Mouse (Mus musculus) ES-CJ7 (cell line): Measurements from ENCODE around the gene Acot4.
"Not testable (repeated sequence)": the region's sequence is repeated elsewhere in the genome, so short reads cannot be mapped to it uniquely, and the experiment has no call there.

Source experiments
- DNase-seq: peaks from one replicate; pipeline ENCODE4 v3.0.0; 2011; ENCODE audit warnings: low read depth, low spot score

Acot4 gene

DNA sequence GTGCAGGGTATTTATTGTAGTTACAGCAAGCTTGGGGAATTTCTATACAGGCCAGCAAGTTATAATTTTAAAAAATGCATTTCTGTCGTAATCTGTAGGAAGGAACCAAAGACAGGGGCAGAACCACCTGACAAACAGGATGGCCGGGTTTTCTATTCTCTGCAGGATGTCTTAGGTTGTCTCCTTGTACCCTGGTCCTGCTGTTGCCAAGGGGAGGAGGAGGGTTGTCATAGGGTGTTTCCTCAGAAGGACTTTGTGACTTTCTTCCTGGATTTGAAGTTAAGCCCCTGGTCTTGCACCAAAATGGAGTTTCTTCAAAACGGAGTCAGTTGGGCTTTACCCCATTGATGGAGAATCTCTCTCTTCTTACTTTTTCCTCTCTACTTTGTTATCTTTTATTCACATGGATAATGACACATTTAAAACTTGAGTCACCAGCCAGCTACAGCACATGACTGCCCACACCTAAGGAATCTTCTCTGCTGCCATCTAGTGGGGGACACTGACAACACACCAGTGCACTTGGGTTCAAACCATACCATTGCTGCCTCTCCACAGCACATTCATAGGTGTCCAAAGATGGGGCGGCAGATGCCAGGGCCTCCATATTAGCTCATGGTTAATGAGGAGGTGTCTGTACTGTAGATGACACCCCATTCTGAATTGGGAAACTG lies 7.4 kb upstream of the Acot4 start:
- peak; percentile 57 for DNase-seq

DNA sequence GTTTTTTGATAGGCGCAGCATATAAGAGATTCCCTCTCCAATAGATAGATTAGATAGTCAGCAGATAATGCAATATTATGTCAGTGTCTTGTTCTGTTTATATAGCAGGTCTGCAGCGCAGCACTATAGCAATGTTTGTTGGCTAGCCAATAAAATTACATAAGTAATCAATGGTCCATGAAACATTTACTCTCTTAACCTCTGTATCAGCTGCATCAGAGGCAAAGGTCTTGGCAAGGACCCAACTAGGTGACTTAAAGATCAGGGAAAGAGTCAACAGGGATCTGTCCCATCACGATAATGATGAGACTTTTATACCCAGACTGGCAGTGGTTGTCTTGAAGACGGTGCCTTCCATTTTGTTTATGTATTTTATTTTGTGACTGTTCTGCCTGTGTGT lies 5.3 kb upstream of the Acot4 start:
- no peak for DNase-seq

DNA sequence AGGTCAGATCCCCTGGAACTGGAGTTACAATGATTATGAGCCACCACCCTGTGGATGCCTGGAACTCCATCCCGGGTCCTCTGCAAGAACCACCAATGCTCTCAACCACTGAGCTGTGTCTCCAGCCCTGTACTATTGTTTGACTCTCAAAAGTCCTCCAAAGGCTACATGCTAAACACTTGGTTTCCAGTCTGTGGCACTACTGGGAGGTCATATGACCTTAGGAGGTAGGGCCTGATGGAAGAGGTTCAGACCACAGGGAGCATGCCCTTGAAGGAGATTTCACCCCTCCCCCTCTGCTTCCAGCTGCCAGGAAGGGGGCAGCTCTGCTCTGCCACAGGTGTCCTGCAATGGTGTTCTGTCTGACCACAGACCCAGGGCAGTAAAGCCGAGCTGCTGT lies 4.9 kb upstream of the Acot4 start:
- peak; percentile 27 for DNase-seq

DNA sequence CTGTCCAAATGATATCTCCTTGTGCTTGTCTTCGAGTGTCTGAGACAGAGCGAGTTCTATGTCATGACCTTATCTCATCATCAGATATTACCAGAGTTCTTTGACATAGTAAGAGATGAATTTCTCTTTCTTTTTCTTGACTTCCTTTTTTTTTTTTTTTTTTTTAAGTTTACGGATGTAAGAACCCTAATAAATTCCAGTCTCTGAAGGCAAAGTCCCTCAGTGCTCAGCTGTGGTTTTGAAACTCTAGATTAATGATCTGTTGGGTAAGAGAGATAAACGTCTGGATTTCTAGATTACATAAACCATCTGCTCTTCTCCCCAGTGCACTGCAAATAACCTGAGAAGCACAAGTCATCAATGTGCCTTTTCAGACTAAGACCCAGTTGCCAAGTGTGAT lies 4.1 kb upstream of the Acot4 start:
- no peak for DNase-seq

DNA sequence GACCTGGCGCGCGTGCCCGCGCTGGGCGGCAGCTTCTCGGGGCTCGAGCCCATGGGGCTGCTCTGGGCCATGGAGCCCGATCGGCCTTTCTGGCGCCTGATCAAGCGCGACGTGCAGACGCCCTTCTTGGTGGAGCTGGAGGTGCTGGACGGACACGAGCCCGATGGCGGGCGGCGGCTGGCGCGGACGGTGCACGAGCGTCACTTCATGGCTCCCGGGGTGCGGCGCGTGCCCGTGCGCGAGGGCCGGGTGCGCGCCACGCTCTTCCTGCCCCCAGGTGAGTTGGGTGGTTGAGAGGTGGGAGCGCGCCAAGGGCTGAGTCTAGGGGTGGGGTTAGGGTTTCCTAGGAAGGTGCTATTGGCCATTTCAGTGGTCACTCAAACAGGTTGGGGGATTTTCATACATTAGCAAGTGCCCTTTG lies 522 bp downstream of the Acot4 start, which contains the start of gene Gm49366:
Gm49366 (plus strand) TSS at position 245 of the 421 bp plus-strand sequence.
- DNase-seq = peak; percentile 75

DNA sequence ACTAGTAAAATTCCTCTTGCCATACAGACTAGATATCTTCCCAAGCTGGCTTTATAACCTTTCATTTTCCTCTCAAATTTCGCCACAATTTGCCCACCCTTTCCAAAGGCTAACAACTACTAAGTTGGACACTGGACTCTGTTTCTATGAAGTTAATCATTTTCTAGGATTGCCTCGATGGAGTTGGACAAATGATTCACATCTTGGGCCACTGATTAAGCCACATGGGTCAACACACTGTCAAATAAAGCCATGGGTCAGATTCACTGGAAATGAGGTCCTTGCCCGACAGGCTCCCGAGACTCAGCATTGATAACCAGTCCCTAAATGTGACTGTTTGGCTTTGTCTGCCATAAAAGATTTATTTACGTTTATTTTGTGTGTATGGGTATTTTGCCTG lies 4.1 kb downstream of the Acot4 start:
- no peak for DNase-seq

DNA sequence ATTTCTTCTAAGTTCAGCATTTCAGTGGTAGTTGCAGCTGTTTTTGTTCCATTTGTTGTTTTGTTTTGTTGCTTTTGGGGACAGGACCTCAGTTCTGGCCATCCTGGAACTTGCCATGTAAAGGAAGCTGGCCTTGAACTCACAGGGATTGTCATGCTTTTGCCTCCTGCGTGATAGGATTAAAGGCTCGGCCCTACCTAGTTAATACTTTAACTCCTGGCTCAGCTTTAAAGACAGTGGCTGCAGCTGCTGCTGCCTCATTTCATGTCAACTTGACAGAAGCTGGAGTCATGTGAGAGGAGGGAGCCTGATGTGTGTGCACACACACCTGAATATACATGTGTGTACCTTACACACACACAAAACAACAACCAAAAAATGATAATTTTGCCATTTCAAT lies 5.9 kb downstream of the Acot4 start:
- no peak for DNase-seq

DNA sequence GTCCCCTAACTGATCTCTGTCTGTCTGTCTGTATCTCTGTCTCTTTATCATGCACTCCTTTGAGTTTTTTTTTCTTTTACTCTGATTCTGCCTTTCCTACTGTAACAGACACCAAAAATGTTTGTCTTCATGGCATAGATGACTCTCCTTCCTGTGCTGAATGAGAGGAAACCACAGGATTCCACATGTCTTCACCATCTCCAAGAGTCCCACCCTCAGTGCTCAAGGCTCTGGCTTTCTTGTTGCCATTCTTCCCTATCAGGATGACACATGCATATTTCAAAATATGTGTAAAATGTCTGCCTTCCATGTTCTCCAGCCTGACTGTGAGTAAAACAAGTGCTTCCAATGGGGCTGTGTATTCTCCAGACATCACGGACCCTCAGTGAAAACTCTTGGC lies 8.7 kb downstream of the Acot4 start:
- no peak for DNase-seq

DNA sequence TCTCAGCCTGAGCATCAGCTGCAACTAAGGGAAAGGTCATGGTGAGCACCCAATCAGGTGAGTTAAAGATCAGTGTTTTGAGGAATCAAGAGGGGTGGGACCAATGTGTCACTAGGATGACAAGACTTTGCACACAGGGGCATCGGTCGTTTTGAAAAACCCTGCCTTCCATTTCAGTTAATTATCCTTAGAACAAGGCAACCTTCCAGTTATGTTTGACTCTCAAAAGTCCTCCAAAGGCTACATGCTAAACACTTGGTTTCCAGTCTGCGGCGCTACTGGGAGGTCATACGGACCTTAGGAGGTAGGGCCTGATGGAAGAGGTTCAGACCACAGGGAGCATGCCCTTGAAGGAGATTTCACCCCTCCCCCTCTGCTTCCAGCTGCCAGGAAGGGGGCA lies 12.6 kb downstream of the Acot4 start:
- DNase-seq = not testable (repeated sequence)

DNA sequence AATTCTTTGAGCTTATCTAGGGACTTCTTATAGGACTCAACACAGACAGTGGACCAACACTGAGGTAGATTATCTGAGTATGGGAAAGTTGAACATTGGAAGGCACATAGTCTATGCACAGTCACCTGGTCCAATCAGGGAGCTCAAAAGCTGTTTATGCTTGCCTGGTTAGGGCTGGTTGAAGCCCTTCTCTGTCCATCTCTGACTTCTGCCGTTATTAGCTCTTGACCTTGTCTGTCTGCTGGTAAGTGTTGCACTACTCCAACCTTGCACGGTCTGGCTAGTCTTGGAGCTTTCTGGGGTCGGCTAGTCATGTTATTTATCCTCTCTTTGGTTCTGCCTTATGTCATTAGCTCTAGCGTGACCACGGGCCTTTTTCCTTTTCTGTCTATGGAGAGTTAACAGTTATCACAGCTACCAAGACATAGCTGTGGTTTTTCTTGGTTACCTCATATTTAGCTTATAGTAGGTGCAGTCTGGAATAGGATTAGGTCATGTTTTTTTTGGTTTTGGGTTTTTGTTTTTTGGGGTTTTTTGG lies 13.8 kb downstream of the Acot4 start, which contains the start of gene Acot3:
Acot3 (plus strand) TSS at position 208 of the 538 bp plus-strand sequence.
- no peak for DNase-seq

DNA sequence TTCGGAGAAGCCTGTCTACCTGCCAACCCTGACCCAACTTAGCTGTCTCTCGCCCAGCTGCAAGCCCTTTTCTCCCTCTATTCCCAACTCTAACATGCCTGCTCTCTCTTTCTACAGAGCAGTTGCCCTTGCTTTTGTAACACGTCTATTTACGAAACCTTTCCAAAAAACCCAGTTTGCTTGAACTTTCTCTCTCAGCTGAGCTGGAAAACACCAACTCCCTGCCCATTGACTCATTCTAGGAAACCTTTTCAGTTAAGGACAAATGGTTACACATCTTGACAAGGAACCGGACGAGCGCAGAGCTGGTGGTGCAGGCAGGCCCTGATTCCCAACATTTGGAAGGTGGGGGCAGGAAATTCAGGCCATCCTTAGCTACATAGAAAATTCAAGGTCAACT lies 14.4 kb downstream of the Acot4 start:
- DNase-seq = no peak

DNA sequence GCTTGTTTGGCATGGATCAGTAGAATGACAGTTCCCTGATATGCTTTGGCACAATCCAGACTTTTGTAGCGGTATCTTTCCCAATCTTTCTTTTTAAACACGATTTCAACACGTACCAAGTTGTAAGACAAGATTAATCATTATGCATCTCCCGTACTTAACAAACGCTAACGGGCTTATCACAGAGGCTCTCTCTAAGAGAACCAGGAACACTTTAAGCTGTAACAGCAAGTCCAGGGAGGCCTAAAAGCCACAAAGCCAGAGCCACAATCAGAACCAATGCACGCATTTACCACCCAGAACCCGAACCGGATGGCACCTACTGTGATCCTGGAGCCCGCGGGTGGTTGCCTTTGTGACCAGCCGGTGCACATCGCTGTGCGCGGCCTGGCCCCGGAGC lies 15.0 kb downstream of the Acot4 start:
- no peak for DNase-seq

DNA sequence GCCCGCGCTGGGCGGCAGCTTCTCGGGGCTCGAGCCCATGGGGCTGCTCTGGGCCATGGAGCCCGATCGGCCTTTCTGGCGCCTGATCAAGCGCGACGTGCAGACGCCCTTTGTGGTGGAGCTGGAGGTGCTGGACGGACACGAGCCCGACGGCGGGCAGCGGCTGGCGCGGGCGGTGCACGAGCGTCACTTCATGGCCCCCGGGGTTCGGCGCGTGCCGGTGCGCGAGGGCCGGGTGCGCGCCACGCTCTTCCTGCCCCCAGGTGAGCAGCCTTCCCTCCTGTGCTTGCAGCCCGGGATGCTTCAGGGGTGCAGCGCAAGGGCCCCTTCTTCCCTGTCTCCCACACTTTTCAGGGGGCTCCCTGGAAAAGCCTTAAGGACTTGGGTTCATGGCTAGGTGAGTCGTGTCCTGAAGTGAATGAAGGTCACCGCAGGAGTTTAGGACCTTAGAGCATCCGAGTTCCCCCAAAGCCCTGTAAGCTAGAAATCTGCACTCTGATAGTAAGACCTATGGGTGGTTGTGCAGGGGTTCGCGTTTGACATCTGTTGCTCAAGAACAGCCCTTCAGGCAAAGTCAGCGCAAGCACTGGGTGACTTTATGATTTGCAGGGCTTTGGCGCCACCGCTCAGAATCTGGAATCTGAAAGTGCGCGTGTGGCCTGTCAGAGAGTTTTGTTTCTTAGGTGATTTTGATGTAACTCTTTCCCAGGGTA lies 15.7 kb downstream of the Acot4 start:
- DNase-seq = no peak

DNA sequence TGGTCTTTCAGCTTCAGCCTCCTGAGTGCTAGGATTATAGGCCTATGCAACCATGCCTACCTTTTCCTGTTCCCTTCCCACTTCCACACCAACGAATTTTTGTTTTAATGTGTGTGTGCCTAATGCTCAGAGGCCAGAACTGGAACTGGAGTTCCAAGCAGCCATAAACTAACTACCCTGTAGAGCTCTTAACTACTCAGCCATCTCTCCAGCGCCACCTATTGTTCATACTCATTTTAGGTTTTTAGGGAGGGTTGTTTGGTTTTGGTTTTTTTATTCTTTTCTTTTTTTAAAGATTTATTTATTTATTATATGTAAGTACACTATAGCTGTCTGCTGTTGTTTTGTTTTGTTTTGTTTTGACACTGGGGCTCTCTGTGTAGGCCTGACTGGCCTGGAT lies 22.8 kb downstream of the Acot4 start:
- peak; percentile 69 for DNase-seq

DNA sequence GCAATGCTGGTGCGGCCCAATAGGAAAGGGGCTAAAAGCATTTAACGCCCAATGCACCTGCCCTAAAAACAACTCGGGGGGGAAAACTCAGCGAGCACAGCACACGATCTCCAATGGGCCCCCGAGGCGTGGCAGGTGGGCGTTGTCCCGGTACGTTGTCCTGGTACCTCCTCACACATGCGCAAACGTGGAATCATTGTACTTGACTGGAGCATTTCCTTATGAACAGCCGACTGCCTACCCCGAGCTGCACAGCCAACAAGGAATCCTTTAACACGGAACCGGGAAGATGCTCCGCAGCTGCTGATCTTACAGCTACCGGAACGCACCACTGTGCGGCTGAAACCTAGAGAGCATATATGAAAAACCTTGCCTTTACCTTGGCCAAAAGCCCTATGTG lies 24.2 kb downstream of the Acot4 start:
- DNase-seq = peak; percentile 74

DNA sequence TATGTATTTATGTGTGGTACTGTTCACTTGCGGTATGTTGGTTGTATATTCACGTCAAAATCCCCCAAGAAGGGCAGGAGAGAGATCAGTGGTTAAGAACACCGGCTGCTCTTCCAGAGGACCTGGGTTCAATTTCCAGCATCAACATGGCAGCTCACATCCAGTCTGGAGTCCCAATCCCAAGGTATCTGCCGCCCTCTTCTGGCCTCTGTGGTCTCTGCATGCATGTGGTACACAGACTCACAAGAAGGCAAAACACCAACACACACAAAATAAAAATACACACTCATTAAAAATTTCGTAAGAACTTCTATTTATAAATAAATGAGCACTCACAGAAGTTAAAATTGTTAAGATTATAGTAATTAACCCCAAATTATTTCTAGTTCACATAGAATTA lies 25.0 kb downstream of the Acot4 start:
- peak; percentile 85 for DNase-seq

DNA sequence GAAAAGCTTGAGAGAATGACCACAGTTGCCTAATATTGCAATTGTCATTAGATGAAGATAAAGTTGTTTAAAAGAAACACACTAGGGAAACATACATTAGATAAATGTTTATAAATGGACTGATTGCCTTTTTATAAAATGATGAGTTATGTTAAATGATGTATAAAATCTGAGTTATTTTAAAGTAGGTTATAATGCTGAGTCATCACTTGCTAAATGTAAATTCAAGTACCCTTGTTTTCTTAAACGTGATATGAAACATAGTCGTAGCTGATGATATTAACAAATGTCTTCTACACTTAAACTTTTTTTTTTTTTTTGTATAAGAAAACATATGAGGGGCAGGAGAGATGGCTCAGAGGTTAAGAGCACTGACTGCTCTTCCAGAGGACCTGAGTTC lies 25.7 kb downstream of the Acot4 start:
- no peak for DNase-seq

DNA sequence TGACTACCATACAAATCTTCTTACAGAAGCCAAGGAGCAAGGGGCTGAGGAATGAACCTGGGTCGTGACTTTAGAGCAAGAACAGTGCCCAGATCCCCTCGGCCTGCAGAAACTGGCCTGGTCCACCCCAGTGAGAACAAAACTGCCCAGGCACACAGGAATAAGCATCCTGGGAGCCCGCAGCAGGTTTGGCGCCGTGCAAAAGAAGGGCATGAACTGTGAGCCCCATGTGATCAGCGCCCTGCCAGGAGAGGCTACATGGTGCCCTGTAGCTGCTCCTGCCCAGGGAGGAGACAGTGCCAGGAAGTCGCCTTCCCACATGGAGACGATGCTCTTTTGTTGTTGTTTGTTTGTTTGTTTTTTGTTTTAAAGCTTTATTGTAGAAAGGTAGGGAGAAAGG lies 26.4 kb downstream of the Acot4 start:
- no peak for DNase-seq

DNA sequence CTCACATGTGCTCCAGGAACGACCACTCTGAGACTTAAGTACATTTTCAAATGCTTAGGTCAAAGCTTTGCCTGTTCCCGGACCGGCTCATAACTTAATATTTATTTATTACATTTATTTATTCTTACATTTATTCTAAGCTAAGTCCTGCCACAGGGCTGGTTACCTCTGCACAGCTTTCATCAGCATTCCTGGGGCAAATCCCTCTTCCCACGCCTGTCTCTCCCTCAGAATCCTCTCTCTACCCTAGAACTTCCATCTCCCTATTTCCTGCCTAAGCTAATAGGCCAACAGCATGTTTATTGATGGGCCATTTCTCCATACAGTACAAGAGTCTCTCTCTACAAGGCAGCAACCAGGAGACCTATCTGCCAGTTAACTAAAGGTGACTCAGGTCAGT lies 29.6 kb downstream of the Acot4 start:
- DNase-seq = no peak

DNA sequence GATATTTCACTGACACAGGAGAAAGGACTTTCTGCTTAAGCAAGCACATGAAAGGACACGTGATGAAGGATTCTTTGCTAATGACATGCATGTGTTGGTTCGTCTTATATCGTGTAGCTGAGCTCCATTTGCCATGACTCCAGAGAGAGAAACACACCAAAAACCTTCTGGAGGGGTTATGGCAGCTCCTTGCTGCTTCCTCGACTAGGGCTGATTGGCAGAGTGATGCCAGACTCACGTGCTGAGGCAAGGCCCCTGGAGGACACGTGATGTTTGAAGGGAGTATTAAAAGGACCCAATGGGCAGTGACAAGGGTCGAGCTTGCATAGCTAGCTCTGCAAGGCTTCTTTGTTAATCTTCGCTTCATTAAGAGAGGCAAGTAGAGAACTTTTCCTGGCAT lies 30.1 kb downstream of the Acot4 start:
- DNase-seq = no peak

DNA sequence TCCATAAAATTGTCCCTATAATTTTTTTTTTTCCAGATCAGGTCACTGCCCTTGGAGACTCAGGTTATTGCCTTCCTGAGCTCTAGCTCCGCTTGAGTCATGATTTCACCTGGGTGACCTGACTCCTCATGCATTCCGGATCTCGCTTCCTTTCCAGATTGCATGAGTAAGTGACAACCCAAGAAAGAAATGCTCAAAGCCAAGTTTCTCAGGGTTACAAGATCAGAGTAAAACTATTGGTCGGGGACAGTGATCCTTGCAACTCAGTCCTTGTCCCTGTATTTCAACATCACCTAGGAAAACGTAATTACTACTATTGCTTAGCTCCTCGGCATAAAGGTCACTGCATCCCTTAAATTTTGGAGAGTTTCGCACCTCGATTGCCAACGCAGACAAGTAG lies 30.8 kb downstream of the Acot4 start, which contains the start of gene Acot5:
Acot5 (plus strand) TSS at position 340 of the 400 bp plus-strand sequence.
- no peak for DNase-seq

DNA sequence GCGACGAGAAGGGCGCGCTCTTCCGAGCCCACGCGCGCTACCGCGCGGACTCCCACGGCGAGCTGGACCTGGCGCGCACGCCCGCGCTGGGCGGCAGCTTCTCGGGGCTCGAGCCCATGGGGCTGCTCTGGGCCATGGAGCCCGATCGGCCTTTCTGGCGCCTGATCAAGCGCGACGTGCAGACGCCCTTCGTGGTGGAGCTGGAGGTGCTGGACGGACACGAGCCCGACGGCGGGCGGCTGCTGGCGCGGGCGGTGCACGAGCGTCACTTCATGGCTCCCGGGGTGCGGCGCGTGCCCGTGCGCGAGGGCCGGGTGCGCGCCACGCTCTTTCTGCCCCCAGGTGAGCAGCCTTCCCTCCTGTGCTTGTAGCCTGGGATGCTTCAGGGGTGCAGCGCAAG lies 31.4 kb downstream of the Acot4 start:
- not testable (repeated sequence) for DNase-seq

DNA sequence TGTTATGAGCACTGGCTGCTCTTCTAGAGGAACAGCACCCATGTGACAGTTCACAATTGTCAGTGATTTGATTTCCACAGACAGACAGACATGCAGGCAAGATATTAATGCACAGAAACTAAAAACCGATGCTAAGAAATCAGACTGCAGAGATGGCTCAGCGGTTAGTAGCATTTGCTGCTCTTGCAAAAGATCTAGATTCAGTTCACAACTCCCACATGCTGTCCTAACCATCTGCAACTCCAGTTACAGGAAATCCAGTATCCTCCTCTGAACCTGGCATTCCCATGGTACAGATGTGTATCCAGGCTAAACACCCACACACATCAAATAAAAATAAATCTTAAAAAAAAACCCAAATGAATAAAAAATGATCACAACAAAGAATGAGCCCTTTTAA lies 33.5 kb downstream of the Acot4 start:
- no peak for DNase-seq
